Mouse (Mus musculus): ENCODE results near the gene Synrg. TPM values are rescaled to one million over a fixed set of nuclear protein-coding genes. Genes with fewer than 3 reads are reported as not detected.

Gene Synrg
- 8.7 and 9.5 TPM in 2 replicates for polyA plus RNA-seq (2016; fragmentation: Nextera tagmentation; extraction: Ambion mirVana)

DNA sequence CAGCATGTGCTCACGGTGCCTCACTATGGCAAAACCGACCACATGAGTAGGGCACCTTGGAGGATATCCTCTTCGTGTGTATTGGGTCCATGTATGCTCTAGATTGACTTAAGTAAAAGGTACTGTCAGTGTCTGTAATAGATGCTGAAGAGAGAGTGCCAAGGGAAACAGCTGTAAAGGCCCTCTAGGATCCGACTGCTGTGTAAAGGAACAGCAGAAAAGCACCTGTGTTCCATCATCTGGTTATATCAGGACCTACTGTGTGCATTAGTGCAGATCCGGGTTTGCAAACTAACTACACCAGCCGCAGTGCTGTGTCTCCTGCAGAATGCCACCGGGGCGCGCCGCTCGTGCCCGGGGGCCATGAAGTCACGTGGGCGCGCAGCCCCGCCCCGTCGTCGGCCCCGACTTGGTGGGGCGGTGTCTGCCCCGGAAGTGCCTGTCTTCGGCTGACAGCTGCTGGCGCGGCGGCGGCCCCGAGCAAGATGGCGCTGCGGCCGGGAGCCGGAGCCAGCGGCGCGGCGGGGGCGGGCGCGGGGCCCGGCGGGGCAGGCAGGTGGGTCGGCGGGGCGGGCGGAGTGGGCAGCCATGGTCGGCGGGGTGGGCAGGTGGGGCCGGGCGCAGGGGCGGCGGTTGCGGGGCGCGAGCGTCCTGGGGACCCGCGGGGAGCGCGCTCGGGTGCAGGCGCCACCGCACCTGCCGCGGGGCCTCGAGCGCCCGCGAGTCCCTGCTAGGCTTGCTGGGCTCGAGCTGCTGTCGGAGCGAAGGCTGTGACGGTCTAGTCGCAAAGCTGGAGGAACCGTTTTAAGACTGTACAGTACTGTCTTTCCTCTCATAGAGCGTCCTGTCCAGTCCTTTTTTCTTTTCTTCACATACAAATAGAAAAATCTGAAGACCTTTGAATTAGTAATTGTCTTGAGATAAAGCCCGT, at the start of gene Synrg:
Synrg (plus strand) TSS at position 438 of the 931 bp plus-strand sequence.
- Histone ChIP-seq H3K4me3 (peak within 1 kb of the TSS; percentile 90), H3K36me3 (peaks cover 39% of the 10 kb centered on the region), H3K27me3 (ENCODE audit: insufficient read depth, poor library complexity, severe bottlenecking) (no peaks in the 10 kb centered on the region), H3K9me3 (no peaks in the 10 kb centered on the region), H3K4me1 (peaks cover 6% of the 10 kb centered on the region; the same call in 1 of the 2 replicates), H3K27ac (peak within 1 kb of the TSS; percentile 95)
- 2% methylated on average over 75 of the region's 76 CpGs for WGBS
- DNase-seq (ENCODE audit: low spot score) = peak; percentile 93

DNA sequence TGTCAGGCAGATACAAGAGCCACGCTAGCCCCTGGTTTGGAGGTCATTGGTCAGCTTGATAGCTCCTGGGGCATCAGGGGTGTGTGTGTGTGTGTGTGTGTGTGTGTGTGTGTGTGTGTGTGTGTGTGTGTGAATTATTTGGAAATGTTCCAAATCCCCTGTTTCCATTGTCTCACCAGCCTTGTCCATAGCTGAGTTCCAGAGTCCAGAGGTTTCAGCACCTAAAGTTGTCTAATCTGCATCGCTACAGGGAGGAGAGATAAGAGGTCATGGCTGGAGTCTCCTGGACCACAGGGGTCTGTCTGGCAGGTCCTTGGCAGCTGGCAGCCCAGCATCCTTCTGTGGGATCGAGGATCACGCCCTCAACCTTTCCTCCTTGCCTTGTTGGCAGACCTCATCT, 49.7 kb upstream of the Synrg start:
- H3K4me3 ChIP-seq = no peak overlapping the region
- no peaks in the 10 kb centered on the region for H3K36me3 ChIP-seq
- H3K4me1 ChIP-seq = peaks cover 9% of the 10 kb centered on the region; the same call in 1 of the 2 replicates
- H3K9me3 ChIP-seq = no peaks in the 10 kb centered on the region
- no peak overlapping the region for H3K27ac ChIP-seq
- no peak for DNase-seq (ENCODE audit: low spot score)
- 50% methylated on average over 4 of the region's 4 CpGs for WGBS
- H3K27me3 ChIP-seq (ENCODE audit: insufficient read depth, poor library complexity, severe bottlenecking) = no peaks in the 10 kb centered on the region

DNA sequence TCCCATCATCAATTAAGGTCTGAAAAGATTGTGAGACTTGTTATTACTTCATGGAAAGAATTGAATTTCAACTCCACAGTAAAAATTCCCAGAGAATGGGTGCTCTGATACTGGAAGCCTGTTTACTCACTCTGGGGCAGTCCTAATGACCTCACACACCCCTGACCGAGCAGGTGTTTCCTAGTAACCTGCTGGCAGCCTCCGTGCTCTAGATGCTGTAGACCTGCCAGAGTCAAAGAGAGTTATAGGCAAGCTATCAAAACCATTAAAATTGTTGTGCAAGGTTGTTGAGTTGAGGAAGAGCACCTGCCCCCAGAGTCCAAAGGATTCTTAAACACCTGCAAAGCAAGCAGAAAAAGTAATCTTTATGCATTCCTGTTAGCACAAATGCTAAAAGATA, 41.6 kb upstream of the Synrg start:
- no peaks in the 10 kb centered on the region for H3K4me1 ChIP-seq
- no peaks in the 10 kb centered on the region for H3K36me3 ChIP-seq
- no peak overlapping the region for H3K27ac ChIP-seq
- 74% methylated on average over 2 of the region's 2 CpGs for WGBS
- no peak overlapping the region for H3K4me3 ChIP-seq
- H3K27me3 ChIP-seq (ENCODE audit: insufficient read depth, poor library complexity, severe bottlenecking) = no peaks in the 10 kb centered on the region
- no peak for DNase-seq (ENCODE audit: low spot score)
- H3K9me3 ChIP-seq = no peaks in the 10 kb centered on the region

GRCm38 (mm10) chr11:83927097-83927496, 37.1 kb upstream of the Synrg start:
- no peak overlapping the region for H3K27ac ChIP-seq
- DNase-seq (ENCODE audit: low spot score) = no peak
- no peak overlapping the region for H3K4me3 ChIP-seq
- no peaks in the 10 kb centered on the region for H3K36me3 ChIP-seq
- H3K4me1 ChIP-seq = no peaks in the 10 kb centered on the region
- WGBS = 50% methylated on average over 3 of the region's 3 CpGs
- no peaks in the 10 kb centered on the region for H3K27me3 ChIP-seq (ENCODE audit: insufficient read depth, poor library complexity, severe bottlenecking)
- H3K9me3 ChIP-seq = no peaks in the 10 kb centered on the region

GRCm38 (mm10) chr11:83932506-83933106, 31.6 kb upstream of the Synrg start:
- DNase-seq (ENCODE audit: low spot score) = no peak
- WGBS = 73% methylated on average over 10 of the region's 10 CpGs

GRCm38 (mm10) chr11:83933376-83933775, 30.9 kb upstream of the Synrg start:
- Histone ChIP-seq H3K27me3 (ENCODE audit: insufficient read depth, poor library complexity, severe bottlenecking) (no peaks in the 10 kb centered on the region), H3K36me3 (no peaks in the 10 kb centered on the region), H3K4me1 (peaks cover 6% of the 10 kb centered on the region; the same call in 1 of the 2 replicates), H3K27ac (no peak overlapping the region), H3K4me3 (no peak overlapping the region), H3K9me3 (no peaks in the 10 kb centered on the region)
- no peak for DNase-seq (ENCODE audit: low spot score)
- WGBS = 83% methylated on average over 4 of the region's 4 CpGs

More at GRCm38 (mm10) chr11:83932506-83933106, 31.6 kb upstream of the Synrg start:
- no peak overlapping the region for H3K27ac ChIP-seq
- H3K4me3 ChIP-seq = no peak overlapping the region
- peaks cover 6% of the 10 kb centered on the region; the same call in 1 of the 2 replicates for H3K4me1 ChIP-seq
- H3K9me3 ChIP-seq = no peaks in the 10 kb centered on the region
- no peaks in the 10 kb centered on the region for H3K36me3 ChIP-seq
- no peaks in the 10 kb centered on the region for H3K27me3 ChIP-seq (ENCODE audit: insufficient read depth, poor library complexity, severe bottlenecking)

GRCm38 (mm10) chr11:83935986-83936665, 28.1 kb upstream of the Synrg start:
- no peak overlapping the region for H3K4me3 ChIP-seq
- peaks cover 6% of the 10 kb centered on the region; the same call in 1 of the 2 replicates for H3K4me1 ChIP-seq
- WGBS = 21% methylated on average over 7 of the region's 7 CpGs
- no peaks in the 10 kb centered on the region for H3K36me3 ChIP-seq
- DNase-seq (ENCODE audit: low spot score) = peak; percentile 81
- no peak overlapping the region for H3K27ac ChIP-seq
- H3K27me3 ChIP-seq (ENCODE audit: insufficient read depth, poor library complexity, severe bottlenecking) = no peaks in the 10 kb centered on the region
- H3K9me3 ChIP-seq = no peaks in the 10 kb centered on the region

- H3K4me3 ChIP-seq = no peak overlapping the region
- peaks cover 14% of the 10 kb centered on the region for H3K4me1 ChIP-seq
- H3K27me3 ChIP-seq (ENCODE audit: insufficient read depth, poor library complexity, severe bottlenecking) = no peaks in the 10 kb centered on the region
- peaks cover 3% of the 10 kb centered on the region for H3K36me3 ChIP-seq
- H3K9me3 ChIP-seq = no peaks in the 10 kb centered on the region
- WGBS = 75% methylated on average over 8 of the region's 8 CpGs
- H3K27ac ChIP-seq = no peak overlapping the region
- no peak for DNase-seq (ENCODE audit: low spot score)
Observed at GRCm38 (mm10) chr11:83938556-83938955, 25.7 kb upstream of the Synrg start.

- Histone ChIP-seq H3K4me3 (peak within 1 kb of the TSS; percentile 73), H3K27ac (peak within 1 kb of the TSS; percentile 89), H3K36me3 (peaks cover 39% of the 10 kb centered on the region), H3K9me3 (no peaks in the 10 kb centered on the region), H3K27me3 (ENCODE audit: insufficient read depth, poor library complexity, severe bottlenecking) (no peaks in the 10 kb centered on the region), H3K4me1 (peaks cover 8% of the 10 kb centered on the region)
- 1% methylated on average over 49 of the region's 49 CpGs for whole genome bisulfite sequencing
- DNase-seq (ENCODE audit: low spot score) = peak; percentile 93
Observed at GRCm38 (mm10) chr11:83941950-83942840, 22.0 kb upstream of the Synrg start, which contains the start of gene Ddx52. Ddx52 (plus strand) TSS chr11:83942062.

- Histone ChIP-seq H3K9me3 (no peaks in the 10 kb centered on the region), H3K27me3 (ENCODE audit: insufficient read depth, poor library complexity, severe bottlenecking) (no peaks in the 10 kb centered on the region), H3K36me3 (peaks cover 96% of the 10 kb centered on the region), H3K4me1 (no peaks in the 10 kb centered on the region), H3K4me3 (no peak overlapping the region), H3K27ac (no peak overlapping the region)
- 94% methylated on average over 2 of the region's 2 CpGs for WGBS
- no peak for DNase-seq (ENCODE audit: low spot score)
Observed at GRCm38 (mm10) chr11:83956822-83957221, 7.4 kb upstream of the Synrg start.

DNA sequence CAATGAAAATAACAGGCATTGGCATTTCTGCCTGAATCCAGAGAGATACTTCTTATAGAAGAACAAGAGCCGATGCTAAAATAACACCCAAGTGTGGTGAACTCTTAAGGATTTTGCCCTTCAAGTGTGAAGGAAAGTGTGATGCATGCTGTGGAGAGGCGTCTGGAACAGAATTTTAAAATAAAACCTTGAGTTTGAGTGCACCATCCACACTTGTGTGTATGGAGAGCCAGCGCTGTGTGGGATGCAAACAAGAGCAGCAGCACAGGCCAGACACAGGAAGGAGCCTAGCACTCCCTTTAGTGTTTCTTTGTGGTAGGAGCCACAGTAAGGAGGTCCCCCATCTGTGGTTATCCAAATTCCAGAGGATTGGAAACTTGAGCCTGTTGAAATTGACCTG, 2.2 kb upstream of the Synrg start:
- Histone ChIP-seq H3K9me3 (no peaks in the 10 kb centered on the region), H3K27ac (no peak overlapping the region), H3K4me3 (no peak overlapping the region), H3K36me3 (peaks cover 56% of the 10 kb centered on the region), H3K27me3 (ENCODE audit: insufficient read depth, poor library complexity, severe bottlenecking) (no peaks in the 10 kb centered on the region), H3K4me1 (peaks cover under 1% of the 10 kb centered on the region; the same call in 1 of the 2 replicates)
- WGBS = 82% methylated on average over 3 of the region's 3 CpGs
- DNase-seq (ENCODE audit: low spot score) = no peak
